Mouse (Mus musculus): ENCODE results near the gene Ssna1.

Gene Ssna1

GRCm38 (mm10) chr2:25290101-25290815 lies 18.0 kb upstream of the Ssna1 start:
- DNase-seq (ENCODE audit: low spot score): no peak

GRCm38 (mm10) chr2:25289651-25290050 lies 17.4 kb upstream of the Ssna1 start, which contains the start of gene Lrrc26:
Gene Lrrc26 (plus strand): TSS chr2:25289915.
- DNase-seq (ENCODE audit: low spot score): no peak

GRCm38 (mm10) chr2:25288734-25289345 lies 16.6 kb upstream of the Ssna1 start:
- DNase-seq (ENCODE audit: low spot score): no peak

- no peak for DNase-seq (ENCODE audit: low spot score)
These were observed 15.8 kb upstream of the Ssna1 start, which contains the start of gene Tmem210 for GRCm38 (mm10) chr2:25287927-25288649. Gene Tmem210 (plus strand): TSS chr2:25288145.

GRCm38 (mm10) chr2:25286837-25287636 lies 14.8 kb upstream of the Ssna1 start:
- no peak for DNase-seq (ENCODE audit: low spot score)

- DNase-seq (ENCODE audit: low spot score): no peak
These were observed 14.1 kb upstream of the Ssna1 start for GRCm38 (mm10) chr2:25286314-25286713.

- no peak for DNase-seq (ENCODE audit: low spot score)
These were observed 13.3 kb upstream of the Ssna1 start for GRCm38 (mm10) chr2:25285551-25285950.

GRCm38 (mm10) chr2:25278928-25279882 lies 7.0 kb upstream of the Ssna1 start:
- DNase-seq (ENCODE audit: low spot score): peak; percentile 86

- DNase-seq (ENCODE audit: low spot score): no peak
These were observed 772 bp upstream of the Ssna1 start for GRCm38 (mm10) chr2:25273010-25273409.

GRCm38 (mm10) chr2:25272515-25272914 lies 277 bp upstream of the Ssna1 start:
- no peak for DNase-seq (ENCODE audit: low spot score)

- no peak for DNase-seq (ENCODE audit: low spot score)
These were observed 4.4 kb downstream of the Ssna1 start for GRCm38 (mm10) chr2:25267746-25268309.

GRCm38 (mm10) chr2:25267241-25267640 lies 5.0 kb downstream of the Ssna1 start:
- DNase-seq (ENCODE audit: low spot score): no peak

- no peak for DNase-seq (ENCODE audit: low spot score)
These were observed 5.5 kb downstream of the Ssna1 start for GRCm38 (mm10) chr2:25266720-25267119.

GRCm38 (mm10) chr2:25265897-25266656 lies 6.2 kb downstream of the Ssna1 start:
- no peak for DNase-seq (ENCODE audit: low spot score)

GRCm38 (mm10) chr2:25264851-25265250 lies 7.4 kb downstream of the Ssna1 start:
- DNase-seq (ENCODE audit: low spot score): no peak

- DNase-seq (ENCODE audit: low spot score): no peak
These were observed 8.0 kb downstream of the Ssna1 start for GRCm38 (mm10) chr2:25264286-25264660.

- DNase-seq (ENCODE audit: low spot score): no peak
These were observed 8.5 kb downstream of the Ssna1 start for GRCm38 (mm10) chr2:25263623-25264285.

GRCm38 (mm10) chr2:25262795-25263622 lies 9.2 kb downstream of the Ssna1 start:
- DNase-seq (ENCODE audit: low spot score): no peak
